8 mouse cellular contexts compared by ENCODE assay signal in genomic region chr3:152192238-152192931, GRCm38 (mm10). TPM values are rescaled to one million over a fixed set of nuclear protein-coding genes. Genes with fewer than 3 reads are reported as not detected.
DNase-seq lines count a peak whose midpoint lies in the region; ATAC-seq and TF ChIP-seq lines count a peak whose summit lies in the region.

No protein-coding gene starts in this region.

- ATAC-seq in embryonic facial prominence, embryonic 14.5 days (ENCODE audit: low read depth) = no peak
- ATAC-seq in hindbrain, embryonic 15.5 days (ENCODE audit: low FRiP score, low read depth) = no peak
- peak; percentile 29; the same call in 1 of the 2 replicates for ATAC-seq in lung, embryonic 16.5 days (ENCODE audit: low read depth)
- no peak for ATAC-seq in stomach, embryonic 15.5 days (ENCODE audit: insufficient read depth, low FRiP score, low read depth)

- H3K9me3 ChIP-seq in embryonic facial prominence, embryonic 14.5 days (ENCODE audit: control insufficient read depth, low read length) = no peaks in the 10 kb centered on the region
- H3K9me3 ChIP-seq in hindbrain, embryonic 15.5 days = no peaks in the 10 kb centered on the region
- no peaks in the 10 kb centered on the region for H3K9me3 ChIP-seq in lung, embryonic 16.5 days (ENCODE audit: control insufficient read depth, low read length)
- no peaks in the 10 kb centered on the region for H3K9me3 ChIP-seq in stomach, embryonic 15.5 days

- intact Hi-C loops in left cerebral cortex, adult 2 months (cut with DNase I) = loop anchor here (2.0 to 5.0 kb wide), 2 partner anchors 45 to 86 kb away; no protein-coding TSS in a partner anchor
- intact Hi-C loops in left cerebral cortex, postnatal 10 days (cut with DNase I) = loop anchor here (5.0 kb wide), 1 partner anchor 80 kb away; no protein-coding TSS in a partner anchor

- peak overlapping the region; percentile 73 for H3K4me2 ChIP-seq in embryonic facial prominence, embryonic 14.5 days (ENCODE audit: low read depth, low read length)
- H3K4me2 ChIP-seq in hindbrain, embryonic 15.5 days = peak overlapping the region; percentile 60
- peak overlapping the region; percentile 60 for H3K4me2 ChIP-seq in lung, embryonic 16.5 days (ENCODE audit: low read depth, low read length)
- peak overlapping the region; percentile 55 for H3K4me2 ChIP-seq in stomach, embryonic 15.5 days

- peaks cover 11% of the 10 kb centered on the region for H3K4me1 ChIP-seq in embryonic facial prominence, embryonic 14.5 days (ENCODE audit: control insufficient read depth, insufficient read depth, low read length)
- H3K4me1 ChIP-seq in hindbrain, embryonic 15.5 days (replicated peaks) = peaks cover 29% of the 10 kb centered on the region
- H3K4me1 ChIP-seq in lung, embryonic 16.5 days (replicated peaks; ENCODE audit: control insufficient read depth, insufficient read depth, low read length) = peaks cover 18% of the 10 kb centered on the region
- H3K4me1 ChIP-seq in stomach, embryonic 15.5 days = peaks cover 3% of the 10 kb centered on the region; the same call in 1 of the 2 replicates

- H3K27me3 ChIP-seq in embryonic facial prominence, embryonic 14.5 days (replicated peaks; ENCODE audit: control insufficient read depth, insufficient read depth, low read length) = no peaks in the 10 kb centered on the region
- H3K27me3 ChIP-seq in hindbrain, embryonic 15.5 days = no peaks in the 10 kb centered on the region
- no peaks in the 10 kb centered on the region for H3K27me3 ChIP-seq in lung, embryonic 16.5 days (ENCODE audit: control insufficient read depth, insufficient read depth, low read depth, low read length)
- no peaks in the 10 kb centered on the region for H3K27me3 ChIP-seq in stomach, embryonic 15.5 days (replicated peaks)

- WGBS in embryonic facial prominence, embryonic 14.5 days = 16% methylated on average over 9 of the region's 11 CpGs
- 34% methylated on average over 10 of the region's 11 CpGs for WGBS in hindbrain, embryonic 15.5 days
- 4% methylated on average over 9 of the region's 11 CpGs for WGBS in lung, embryonic 16.5 days
- WGBS in stomach, embryonic 15.5 days = 12% methylated on average over 10 of the region's 11 CpGs

- peak overlapping the region; percentile 63 for H3K9ac ChIP-seq in embryonic facial prominence, embryonic 14.5 days (ENCODE audit: low read depth, low read length)
- peak overlapping the region; percentile 18 for H3K9ac ChIP-seq in hindbrain, embryonic 15.5 days
- H3K9ac ChIP-seq in lung, embryonic 16.5 days (ENCODE audit: low read length) = peak overlapping the region; percentile 63
- 0 out of 2 replicates have a peak overlapping the region, but pooled peaks have one; percentile 4 for H3K9ac ChIP-seq in stomach, embryonic 15.5 days

- H3K27ac ChIP-seq in left cerebral cortex, adult 2 months = peak overlapping the region; percentile 89
- H3K27ac ChIP-seq in embryonic facial prominence, embryonic 14.5 days (replicated peaks; ENCODE audit: low read depth, low read length) = peak overlapping the region; percentile 86
- H3K27ac ChIP-seq in hindbrain, embryonic 15.5 days (replicated peaks) = peak overlapping the region; percentile 58; the same call in 1 of the 2 replicates
- H3K27ac ChIP-seq in lung, embryonic 16.5 days (ENCODE audit: low read length) = peak overlapping the region; percentile 91
- peak overlapping the region; percentile 92 for H3K27ac ChIP-seq in stomach, embryonic 15.5 days

- H3K4me3 ChIP-seq in left cerebral cortex, adult 2 months = peak overlapping the region; percentile 79
- peak overlapping the region; percentile 56 for H3K4me3 ChIP-seq in embryonic facial prominence, embryonic 14.5 days (ENCODE audit: low read depth, low read length)
- peak overlapping the region; percentile 44 for H3K4me3 ChIP-seq in hindbrain, embryonic 15.5 days
- peak overlapping the region; percentile 53 for H3K4me3 ChIP-seq in lung, embryonic 16.5 days (ENCODE audit: low read length)
- peak overlapping the region; percentile 45 for H3K4me3 ChIP-seq in stomach, embryonic 15.5 days (replicated peaks)

- no peak for DNase-seq in left cerebral cortex, adult 2 months (ENCODE audit: extremely low spot score in 1 of 2, low spot score in 2 of 2)
- DNase-seq in left cerebral cortex, postnatal 10 days (ENCODE audit: extremely low spot score in 1 of 2, low spot score in 2 of 2) = no peak
- DNase-seq in embryonic facial prominence, embryonic 14.5 days (ENCODE audit: low spot score) = peak; percentile 89
- DNase-seq in frontal cortex, postnatal 10 days (ENCODE audit: low spot score in 2 of 2) = no peak
- DNase-seq in spleen, postnatal 14 days (ENCODE audit: low spot score in 2 of 2) = no peak

- no peaks in the 10 kb centered on the region for H3K36me3 ChIP-seq in embryonic facial prominence, embryonic 14.5 days (ENCODE audit: control insufficient read depth, insufficient read depth, low read length)
- no peaks in the 10 kb centered on the region for H3K36me3 ChIP-seq in hindbrain, embryonic 15.5 days
- H3K36me3 ChIP-seq in lung, embryonic 16.5 days (ENCODE audit: control insufficient read depth, insufficient read depth, low read length) = no peaks in the 10 kb centered on the region
- no peaks in the 10 kb centered on the region for H3K36me3 ChIP-seq in stomach, embryonic 15.5 days

- no peak for TF ChIP-seq CTCF in left cerebral cortex, adult 2 months (IDR thresholded peaks at IDR 0.05)

RNA-seq across cellular contexts. Expression of gene Dnajb4, which starts 17.7 kb away (rescaled TPM):
- 10 to 100 TPM; 75.4 to 78.2 TPM for total RNA-seq in left cerebral cortex, adult 2 months (2021)
- total RNA-seq in left cerebral cortex, postnatal 10 days (2021) = 10 to 100 TPM; 47.4 to 51.2 TPM
- polyA plus RNA-seq in embryonic facial prominence, embryonic 14.5 days (2014; fragmentation: Nextera tagmentation; extraction: Ambion mirVana) = 32.6 and 36.5 TPM in 2 replicates
- 42.4 and 42.5 TPM in 2 replicates for polyA plus RNA-seq in hindbrain, embryonic 15.5 days (2015; fragmentation: Nextera tagmentation; extraction: Ambion mirVana)
- 44.0 and 44.8 TPM in 2 replicates for polyA plus RNA-seq in lung, embryonic 16.5 days (2015; fragmentation: Nextera tagmentation; extraction: Ambion mirVana)
- 30.9 and 34.9 TPM in 2 replicates for polyA plus RNA-seq in stomach, embryonic 15.5 days (2015; fragmentation: Nextera tagmentation; extraction: Ambion mirVana)

RNA-seq across cellular contexts. Expression of gene Fubp1, which starts 17.8 kb away (rescaled TPM):
- 100 to 1,000 TPM; 131 to 132 TPM for total RNA-seq in left cerebral cortex, adult 2 months (2021)
- 100 to 1,000 TPM; 125 to 129 TPM for total RNA-seq in left cerebral cortex, postnatal 10 days (2021)
- polyA plus RNA-seq in embryonic facial prominence, embryonic 14.5 days (2014; fragmentation: Nextera tagmentation; extraction: Ambion mirVana) = 199 and 200 TPM in 2 replicates
- polyA plus RNA-seq in hindbrain, embryonic 15.5 days (2015; fragmentation: Nextera tagmentation; extraction: Ambion mirVana) = 201 and 208 TPM in 2 replicates
- polyA plus RNA-seq in lung, embryonic 16.5 days (2015; fragmentation: Nextera tagmentation; extraction: Ambion mirVana) = 231 and 251 TPM in 2 replicates
- 191 and 208 TPM in 2 replicates for polyA plus RNA-seq in stomach, embryonic 15.5 days (2015; fragmentation: Nextera tagmentation; extraction: Ambion mirVana)

RNA-seq across cellular contexts. Expression of gene Gipc2, which starts 26.4 kb away (rescaled TPM):
- total RNA-seq in left cerebral cortex, adult 2 months (2021) = 1 to 10 TPM; 2.8 to 3.2 TPM
- total RNA-seq in left cerebral cortex, postnatal 10 days (2021) = 1 to 10 TPM; 3.6 to 4.0 TPM
- polyA plus RNA-seq in embryonic facial prominence, embryonic 14.5 days (2014; fragmentation: Nextera tagmentation; extraction: Ambion mirVana) = 2.3 and 4.6 TPM in 2 replicates
- polyA plus RNA-seq in hindbrain, embryonic 15.5 days (2015; fragmentation: Nextera tagmentation; extraction: Ambion mirVana) = 13.5 and 13.7 TPM in 2 replicates
- 12.3 and 13.4 TPM in 2 replicates for polyA plus RNA-seq in lung, embryonic 16.5 days (2015; fragmentation: Nextera tagmentation; extraction: Ambion mirVana)
- polyA plus RNA-seq in stomach, embryonic 15.5 days (2015; fragmentation: Nextera tagmentation; extraction: Ambion mirVana) = 57.5 and 78.6 TPM in 2 replicates

Comparison
In these comparisons a context has a peak if more than half of its experiments do, and no peak if none do; other contexts are left out.
1. H3K9ac ChIP-seq: peak in every context shown above with its lines; median percentile 63 in embryonic facial prominence, embryonic 14.5 days; 63 in lung, embryonic 16.5 days; 18 in hindbrain, embryonic 15.5 days; 4 in stomach, embryonic 15.5 days.